Mouse (Mus musculus) adrenal gland, postnatal 0 days (tissue): Measurements from ENCODE around the gene Grem2. TPM values are rescaled to one million over a fixed set of nuclear protein-coding genes. Genes with fewer than 3 reads are reported as not detected.

Experiments used
- polyA plus RNA-seq: library from polyadenylated mRNA; unstranded; fragments of >200 nt; fragmentation: Nextera tagmentation; extraction: Ambion mirVana; gene quantifications from 2 replicates; pipeline ENCODE4 v1.2.1, GENCODE M21; 2015

The Grem2 gene
- 0.23 and 0.36 TPM in 2 replicates for polyA plus RNA-seq

DNA sequence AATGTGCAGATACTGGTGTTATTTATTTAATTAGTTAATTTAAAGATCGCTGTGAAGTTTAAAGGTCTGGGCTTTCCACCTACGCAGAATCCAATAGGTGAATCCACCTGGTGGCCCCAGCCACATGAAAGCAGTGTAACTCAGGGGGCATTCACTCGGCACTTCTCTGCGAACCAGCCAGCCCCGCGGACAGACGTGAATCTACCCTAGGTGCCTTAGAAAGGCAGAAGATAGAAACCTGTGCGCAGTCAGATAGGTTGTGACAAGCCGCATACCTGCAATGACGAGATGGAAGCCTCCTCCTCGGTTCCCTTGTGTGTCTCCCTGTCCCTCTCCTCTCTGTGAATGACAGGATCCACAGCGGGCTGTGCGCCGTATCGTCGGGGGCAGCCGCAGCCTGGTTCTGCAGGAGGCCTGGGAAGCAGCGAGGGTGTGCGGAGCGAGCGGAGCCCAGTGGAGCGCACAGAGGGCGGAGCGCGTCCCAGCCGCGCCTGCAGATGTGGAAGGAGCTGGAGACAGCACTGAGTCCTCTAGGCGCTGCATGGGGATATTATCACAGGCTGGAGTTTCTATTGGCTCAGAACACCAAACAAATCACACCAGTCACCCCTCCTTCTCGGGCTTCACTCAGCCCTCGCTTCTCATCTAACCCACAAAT, at the start of gene Grem2:
TSS of gene Grem2 (minus strand) at position 522 of the 658 bp plus-strand sequence.

